Mouse (Mus musculus): ENCODE results near the gene Cnot2. TPM values are rescaled to one million over a fixed set of nuclear protein-coding genes. Genes with fewer than 3 reads are reported as not detected.

Gene Cnot2
- total and polyA plus RNA-seq, 2 experiments = 14.0 to 39.0 TPM

- H3K79me2 ChIP-seq (ENCODE audit: control insufficient read depth, insufficient read depth, low read length) = no peaks in the 10 kb centered on the region
- H3K27me3 ChIP-seq (ENCODE audit: control insufficient read depth, insufficient read depth, low read length) = peaks cover 23% of the 10 kb centered on the region
- no peak overlapping the region for H3K27ac ChIP-seq (replicated peaks; ENCODE audit: insufficient read depth, low read depth, low read length)
- H3K36me3 ChIP-seq (ENCODE audit: control insufficient read depth, insufficient read depth, low read length) = no peaks in the 10 kb centered on the region
- 0 out of 2 replicates have a peak, but pooled peaks cover 3% of the 10 kb centered on the region for H3K4me1 ChIP-seq (ENCODE audit: control insufficient read depth, insufficient read depth, low read length)
- WGBS = 5% methylated on average over 77 of the region's 78 CpGs
- H3K9ac ChIP-seq (ENCODE audit: low read depth, low read length) = no peak overlapping the region
- peak overlapping the region; percentile 18; the same call in 1 of the 2 replicates for H3K4me3 ChIP-seq (ENCODE audit: insufficient read depth, low read depth, low read length)
- TF ChIP-seq CTCF (IDR thresholded peaks at IDR 0.05; ENCODE audit: low read depth, low read length) = no peak
- TF ChIP-seq POLR2A (IDR thresholded peaks at IDR 0.05; ENCODE audit: extremely low read depth, insufficient read depth, low read length) = no peak
- no peak for DNase-seq (ENCODE audit: extremely low read depth, low read depth, low spot score)
These were observed 108.1 kb downstream of the Cnot2 start for GRCm38 (mm10) chr10:116473071-116473758.

GRCm38 (mm10) chr10:116472579-116472978, 108.7 kb downstream of the Cnot2 start:
- no peaks in the 10 kb centered on the region for H3K79me2 ChIP-seq (ENCODE audit: control insufficient read depth, insufficient read depth, low read length)
- TF ChIP-seq CTCF (IDR thresholded peaks at IDR 0.05; ENCODE audit: low read depth, low read length) (no peak), POLR2A (IDR thresholded peaks at IDR 0.05; ENCODE audit: extremely low read depth, insufficient read depth, low read length) (no peak)
- no peaks in the 10 kb centered on the region for H3K36me3 ChIP-seq (ENCODE audit: control insufficient read depth, insufficient read depth, low read length)
- H3K4me3 ChIP-seq (ENCODE audit: insufficient read depth, low read depth, low read length) = no peak overlapping the region
- H3K9ac ChIP-seq (ENCODE audit: low read depth, low read length) = no peak overlapping the region
- H3K4me1 ChIP-seq (ENCODE audit: control insufficient read depth, insufficient read depth, low read length) = 0 out of 2 replicates have a peak, but pooled peaks cover 3% of the 10 kb centered on the region
- peaks cover 23% of the 10 kb centered on the region for H3K27me3 ChIP-seq (ENCODE audit: control insufficient read depth, insufficient read depth, low read length)
- H3K27ac ChIP-seq (replicated peaks; ENCODE audit: insufficient read depth, low read depth, low read length) = no peak overlapping the region
- no peak for DNase-seq (ENCODE audit: extremely low read depth, low read depth, low spot score)
- 13% methylated on average over 5 of the region's 5 CpGs for WGBS

GRCm38 (mm10) chr10:116470306-116470925, 110.9 kb downstream of the Cnot2 start:
- WGBS = 90% methylated on average over 11 of the region's 11 CpGs
- Histone ChIP-seq H3K4me1 (ENCODE audit: control insufficient read depth, insufficient read depth, low read length) (0 out of 2 replicates have a peak, but pooled peaks cover 3% of the 10 kb centered on the region), H3K9ac (ENCODE audit: low read depth, low read length) (no peak overlapping the region), H3K36me3 (ENCODE audit: control insufficient read depth, insufficient read depth, low read length) (no peaks in the 10 kb centered on the region), H3K79me2 (ENCODE audit: control insufficient read depth, insufficient read depth, low read length) (no peaks in the 10 kb centered on the region), H3K4me3 (ENCODE audit: insufficient read depth, low read depth, low read length) (no peak overlapping the region), H3K27ac (replicated peaks; ENCODE audit: insufficient read depth, low read depth, low read length) (no peak overlapping the region), H3K27me3 (ENCODE audit: control insufficient read depth, insufficient read depth, low read length) (peaks cover 20% of the 10 kb centered on the region)
- no peak for TF ChIP-seq POLR2A (IDR thresholded peaks at IDR 0.05; ENCODE audit: extremely low read depth, insufficient read depth, low read length)
- no peak for TF ChIP-seq CTCF (IDR thresholded peaks at IDR 0.05; ENCODE audit: low read depth, low read length)
- DNase-seq (ENCODE audit: extremely low read depth, low read depth, low spot score) = no peak

- Histone ChIP-seq H3K36me3 (ENCODE audit: control insufficient read depth, insufficient read depth, low read length) (no peaks in the 10 kb centered on the region), H3K9ac (ENCODE audit: low read depth, low read length) (no peak overlapping the region), H3K4me1 (ENCODE audit: control insufficient read depth, insufficient read depth, low read length) (0 out of 2 replicates have a peak, but pooled peaks cover 1% of the 10 kb centered on the region), H3K27ac (replicated peaks; ENCODE audit: insufficient read depth, low read depth, low read length) (no peak overlapping the region), H3K79me2 (ENCODE audit: control insufficient read depth, insufficient read depth, low read length) (no peaks in the 10 kb centered on the region), H3K27me3 (ENCODE audit: control insufficient read depth, insufficient read depth, low read length) (peaks cover 9% of the 10 kb centered on the region; the same call in 1 of the 2 replicates), H3K4me3 (ENCODE audit: insufficient read depth, low read depth, low read length) (no peak overlapping the region)
- no peak for DNase-seq (ENCODE audit: extremely low read depth, low read depth, low spot score)
- TF ChIP-seq POLR2A (IDR thresholded peaks at IDR 0.05; ENCODE audit: extremely low read depth, insufficient read depth, low read length) (no peak), CTCF (IDR thresholded peaks at IDR 0.05; ENCODE audit: low read depth, low read length) (no peak)
- 74% methylated on average over 5 of the region's 5 CpGs for WGBS
These were observed 113.2 kb downstream of the Cnot2 start for GRCm38 (mm10) chr10:116468094-116468493.

GRCm38 (mm10) chr10:116463753-116464345, 117.5 kb downstream of the Cnot2 start:
- Histone ChIP-seq H3K27me3 (ENCODE audit: control insufficient read depth, insufficient read depth, low read length) (no peaks in the 10 kb centered on the region; the same call in 1 of the 2 replicates), H3K9ac (ENCODE audit: low read depth, low read length) (no peak overlapping the region), H3K36me3 (ENCODE audit: control insufficient read depth, insufficient read depth, low read length) (no peaks in the 10 kb centered on the region), H3K4me3 (ENCODE audit: insufficient read depth, low read depth, low read length) (no peak overlapping the region), H3K4me1 (ENCODE audit: control insufficient read depth, insufficient read depth, low read length) (no peaks in the 10 kb centered on the region), H3K27ac (replicated peaks; ENCODE audit: insufficient read depth, low read depth, low read length) (no peak overlapping the region), H3K79me2 (ENCODE audit: control insufficient read depth, insufficient read depth, low read length) (no peaks in the 10 kb centered on the region)
- TF ChIP-seq POLR2A (IDR thresholded peaks at IDR 0.05; ENCODE audit: extremely low read depth, insufficient read depth, low read length) (no peak), CTCF (IDR thresholded peaks at IDR 0.05; ENCODE audit: low read depth, low read length) (peak; percentile 39; the same call in 1 of the 2 replicates)
- WGBS = 91% methylated on average over 12 of the region's 12 CpGs
- DNase-seq (ENCODE audit: extremely low read depth, low read depth, low spot score) = no peak
